ENCODE assay signal across 13 mouse cellular contexts in genomic region chr1:170586715-170587114, GRCm38 (mm10). TPM values are rescaled to one million over a fixed set of nuclear protein-coding genes. Genes with fewer than 3 reads are reported as not detected.
DNase-seq lines count a peak whose midpoint lies in the region; ATAC-seq and TF ChIP-seq lines count a peak whose summit lies in the region.
"Had no signal": no experiment of that assay in that cellular context is flagged by ENCODE, and none has a peak within 500 bp of the region (broad histone marks: within the 10 kb centered on the region; RNA-seq: fewer than 3 reads in every experiment).

No protein-coding gene starts in this region.

- no peaks in the 10 kb centered on the region for H3K9me3 ChIP-seq in heart, embryonic 13.5 days
- no peaks in the 10 kb centered on the region for H3K9me3 ChIP-seq in midbrain, postnatal 0 days (ENCODE audit: low read length)
- H3K9me3 ChIP-seq in lung, postnatal 0 days (ENCODE audit: low read length), result no peaks in the 10 kb centered on the region
- H3K9me3 ChIP-seq: liver, embryonic 13.5 days had no signal

- H3K4me2 ChIP-seq in heart, embryonic 13.5 days, result peak overlapping the region; percentile 96
- H3K4me2 ChIP-seq in midbrain, postnatal 0 days (ENCODE audit: low read depth, low read length, poor library complexity, severe bottlenecking), result peak overlapping the region; percentile 81; the same call in 1 of the 2 replicates
- no peak overlapping the region for H3K4me2 ChIP-seq in lung, postnatal 0 days (replicated peaks; ENCODE audit: low read depth, low read length)
- H3K4me2 ChIP-seq: liver, embryonic 13.5 days had no signal

- no peak for TF ChIP-seq EP300 in heart, adult 2 months (IDR thresholded peaks at IDR 0.05; ENCODE audit: insufficient read depth, low read depth, low read length)
- TF ChIP-seq EP300 in lung, postnatal 0 days (IDR thresholded peaks at IDR 0.05), result no peak

- intact Hi-C loops in heart, adult 2 months (cut with DNase I), result no loop called here
- intact Hi-C loops in left cerebral cortex, adult 2 months (cut with DNase I), result loop anchor here (5.0 to 10.0 kb wide), 3 partner anchors 79 to 292 kb away; no protein-coding TSS in a partner anchor
- intact Hi-C loops in left cerebral cortex, postnatal 10 days (cut with DNase I), result loop anchor here (5.0 kb wide), 1 partner anchor 619 kb away; the partner anchor contains the start of gene Hsd17b7

- ATAC-seq in heart, embryonic 13.5 days (ENCODE audit: extremely low read depth, insufficient number of reproducible peaks, low FRiP score, low TSS enrichment), result no peak
- no peak for ATAC-seq in midbrain, postnatal 0 days (ENCODE audit: low FRiP score)
- no peak for ATAC-seq in lung, postnatal 0 days

- no peak overlapping the region for H3K9ac ChIP-seq in heart, embryonic 13.5 days
- no peak overlapping the region for H3K9ac ChIP-seq in heart, adult 2 months (ENCODE audit: low read depth, low read length)
- no peak overlapping the region for H3K9ac ChIP-seq in midbrain, postnatal 0 days (replicated peaks; ENCODE audit: low read length, poor library complexity, severe bottlenecking)
- H3K9ac ChIP-seq in lung, postnatal 0 days (replicated peaks; ENCODE audit: low read depth), result no peak overlapping the region
- H3K9ac ChIP-seq: liver, embryonic 13.5 days had no signal

- DNase-seq in cerebellum, adult 2 months, result no peak
- no peak for DNase-seq in cerebellum, postnatal 36 days
- DNase-seq in heart, adult 2 months, result no peak
- no peak for DNase-seq in left cerebral cortex, adult 2 months (ENCODE audit: extremely low spot score in 1 of 2, low spot score in 2 of 2)
- no peak for DNase-seq in left cerebral cortex, postnatal 10 days (ENCODE audit: extremely low spot score in 1 of 2, low spot score in 2 of 2)
- no peak for DNase-seq in midbrain, postnatal 0 days (ENCODE audit: low spot score)
- DNase-seq in lung, postnatal 0 days (ENCODE audit: low spot score), result no peak
- DNase-seq: cerebellum, adult 11-12 months; kidney, postnatal 10 days; liver, embryonic 13.5 days; lung, postnatal 36 days; thymus, postnatal 25 days had no signal

- no peak overlapping the region for H3K27ac ChIP-seq in cerebellum, adult 2 months (ENCODE audit: insufficient read depth, low read length)
- no peak overlapping the region for H3K27ac ChIP-seq in heart, embryonic 13.5 days (replicated peaks)
- no peak overlapping the region for H3K27ac ChIP-seq in heart, adult 2 months
- peak overlapping the region; percentile 4; the same call in 1 of the 2 replicates for H3K27ac ChIP-seq in left cerebral cortex, adult 2 months
- H3K27ac ChIP-seq in midbrain, postnatal 0 days (ENCODE audit: low read depth, low read length), result no peak overlapping the region
- no peak overlapping the region for H3K27ac ChIP-seq in lung, postnatal 0 days (ENCODE audit: low read length)
- H3K27ac ChIP-seq: liver, embryonic 13.5 days had no signal

- TF ChIP-seq CTCF in cerebellum, adult 2 months (IDR thresholded peaks at IDR 0.05; ENCODE audit: borderline replicate concordance, insufficient read depth, low read depth, low read length), result no peak
- no peak for TF ChIP-seq CTCF in heart, adult 2 months (IDR thresholded peaks at IDR 0.05)
- peak; percentile 16 for TF ChIP-seq CTCF in left cerebral cortex, adult 2 months (IDR thresholded peaks at IDR 0.05)
- TF ChIP-seq CTCF in midbrain, postnatal 0 days (IDR thresholded peaks at IDR 0.05), result no peak
- TF ChIP-seq CTCF in lung, postnatal 0 days (IDR thresholded peaks at IDR 0.05), result no peak

- H3K4me3 ChIP-seq in cerebellum, adult 2 months (replicated peaks; ENCODE audit: insufficient read depth, low read depth, low read length), result peak overlapping the region; percentile 1
- H3K4me3 ChIP-seq in heart, embryonic 13.5 days, result peak overlapping the region; percentile 95; the same call in 1 of the 2 replicates
- H3K4me3 ChIP-seq in heart, adult 2 months, result no peak overlapping the region
- peak overlapping the region; percentile 96 for H3K4me3 ChIP-seq in left cerebral cortex, adult 2 months
- H3K4me3 ChIP-seq in midbrain, postnatal 0 days (ENCODE audit: low read depth, low read length), result 0 out of 2 replicates have a peak overlapping the region, but pooled peaks have one; percentile 1
- no peak overlapping the region for H3K4me3 ChIP-seq in lung, postnatal 0 days (ENCODE audit: low read depth, low read length)
- H3K4me3 ChIP-seq: liver, embryonic 13.5 days had no signal

- no peaks in the 10 kb centered on the region for H3K4me1 ChIP-seq in cerebellum, adult 2 months (ENCODE audit: control insufficient read depth, insufficient read depth, low read length)
- peaks cover 45% of the 10 kb centered on the region for H3K4me1 ChIP-seq in heart, embryonic 13.5 days
- 0 out of 2 replicates have a peak, but pooled peaks cover 1% of the 10 kb centered on the region for H3K4me1 ChIP-seq in heart, adult 2 months (ENCODE audit: control insufficient read depth, insufficient read depth, low read length)
- peaks cover 7% of the 10 kb centered on the region; the same call in 1 of the 2 replicates for H3K4me1 ChIP-seq in midbrain, postnatal 0 days (ENCODE audit: insufficient read depth, low read length)
- peaks cover 9% of the 10 kb centered on the region; the same call in 1 of the 2 replicates for H3K4me1 ChIP-seq in lung, postnatal 0 days (ENCODE audit: insufficient read depth, low read depth, low read length)

- no peak for TF ChIP-seq POLR2A in cerebellum, adult 2 months (IDR thresholded peaks at IDR 0.05; ENCODE audit: borderline replicate concordance, insufficient read depth, low read length)
- TF ChIP-seq POLR2A in heart, adult 2 months (IDR thresholded peaks at IDR 0.05; ENCODE audit: insufficient read depth, low read depth, low read length), result no peak

- peaks cover 22% of the 10 kb centered on the region for H3K36me3 ChIP-seq in heart, embryonic 13.5 days
- no peaks in the 10 kb centered on the region for H3K36me3 ChIP-seq in heart, adult 2 months (ENCODE audit: control insufficient read depth, insufficient read depth, low read length)
- no peaks in the 10 kb centered on the region for H3K36me3 ChIP-seq in midbrain, postnatal 0 days (ENCODE audit: insufficient read depth, low read length)
- H3K36me3 ChIP-seq in lung, postnatal 0 days (ENCODE audit: insufficient read depth, low read length), result no peaks in the 10 kb centered on the region
- H3K36me3 ChIP-seq: liver, embryonic 13.5 days had no signal

- H3K79me2 ChIP-seq in heart, adult 2 months (replicated peaks; ENCODE audit: control insufficient read depth, insufficient read depth, low read length), result no peaks in the 10 kb centered on the region; the same call in 1 of the 2 replicates

- H3K27me3 ChIP-seq in cerebellum, adult 2 months (ENCODE audit: control insufficient read depth, insufficient read depth, low read length), result no peaks in the 10 kb centered on the region
- H3K27me3 ChIP-seq in heart, embryonic 13.5 days (replicated peaks), result no peaks in the 10 kb centered on the region
- no peaks in the 10 kb centered on the region for H3K27me3 ChIP-seq in heart, adult 2 months (ENCODE audit: control insufficient read depth, insufficient read depth, low read length)
- H3K27me3 ChIP-seq in midbrain, postnatal 0 days (ENCODE audit: insufficient read depth, low read length), result no peaks in the 10 kb centered on the region
- no peaks in the 10 kb centered on the region for H3K27me3 ChIP-seq in lung, postnatal 0 days (replicated peaks; ENCODE audit: insufficient read depth, low read length)

- 62% methylated on average over 6 of the region's 6 CpGs for WGBS in cerebellum, adult 2 months
- 64% methylated on average over 6 of the region's 6 CpGs for WGBS in heart, embryonic 13.5 days
- WGBS in heart, adult 2 months, result 75% methylated on average over 6 of the region's 6 CpGs
- WGBS in midbrain, postnatal 0 days, result 72% methylated on average over 6 of the region's 6 CpGs
- WGBS in lung, postnatal 0 days, result 88% methylated on average over 6 of the region's 6 CpGs

RNA-seq across cellular contexts. Expression of gene Nos1ap, which starts 2.9 kb away (rescaled TPM):
- 50.1 and 51.4 TPM in 2 replicates for polyA plus RNA-seq in cerebellum, adult 2 months (2012; rRNA removed)
- 17.9 and 21.2 TPM in 2 replicates for polyA plus RNA-seq in heart, embryonic 13.5 days (2015; fragmentation: Nextera tagmentation; extraction: Ambion mirVana)
- total RNA-seq in heart, adult 2 months (2021), result 10 to 100 TPM; 22.0 to 24.0 TPM
- polyA plus RNA-seq in heart, adult 2 months (2012; rRNA removed), result 10.7 and 11.5 TPM in 2 replicates
- total RNA-seq in left cerebral cortex, adult 2 months (2021), result 100 to 1,000 TPM; 197 to 233 TPM
- total RNA-seq in left cerebral cortex, postnatal 10 days (2021), result 10 to 100 TPM; 79.2 to 91.1 TPM
- 8.8 and 24.0 TPM in 2 replicates for total RNA-seq in midbrain, postnatal 0 days (2014; rRNA removed)
- 12.3 and 18.4 TPM in 2 replicates for polyA plus RNA-seq in midbrain, postnatal 0 days (2015; fragmentation: Nextera tagmentation; extraction: Ambion mirVana)
- 8.0 and 9.9 TPM in 2 replicates for polyA plus RNA-seq in lung, postnatal 0 days (2015; fragmentation: Nextera tagmentation; extraction: Ambion mirVana)

RNA-seq across cellular contexts. Expression of gene Olfml2b, which starts 57.6 kb away (rescaled TPM):
- 3.1 and 3.8 TPM in 2 replicates for polyA plus RNA-seq in cerebellum, adult 2 months (2012; rRNA removed)
- 35.8 and 38.4 TPM in 2 replicates for polyA plus RNA-seq in heart, embryonic 13.5 days (2015; fragmentation: Nextera tagmentation; extraction: Ambion mirVana)
- 10 to 100 TPM; 11.1 to 18.0 TPM for total RNA-seq in heart, adult 2 months (2021)
- polyA plus RNA-seq in heart, adult 2 months (2012; rRNA removed), result 15.4 and 34.0 TPM in 2 replicates
- 1 to 10 TPM; 2.9 to 3.2 TPM for total RNA-seq in left cerebral cortex, adult 2 months (2021)
- total RNA-seq in left cerebral cortex, postnatal 10 days (2021), result 1 to 10 TPM; 5.5 to 5.9 TPM
- total RNA-seq in midbrain, postnatal 0 days (2014; rRNA removed), result 5.9 and 6.1 TPM in 2 replicates
- 3.1 and 3.5 TPM in 2 replicates for polyA plus RNA-seq in midbrain, postnatal 0 days (2015; fragmentation: Nextera tagmentation; extraction: Ambion mirVana)
- polyA plus RNA-seq in lung, postnatal 0 days (2015; fragmentation: Nextera tagmentation; extraction: Ambion mirVana), result 23.3 and 26.0 TPM in 2 replicates

Comparison
In these comparisons a context has a peak if more than half of its experiments do, and no peak if none do; other contexts are left out.
1. H3K4me3 ChIP-seq: peak in cerebellum, adult 2 months (single experiment), heart, embryonic 13.5 days (single experiment), left cerebral cortex, adult 2 months (single experiment) and midbrain, postnatal 0 days (single experiment); none in heart, adult 2 months (single experiment) and lung, postnatal 0 days (single experiment).